Mouse (Mus musculus) thymus, postnatal 0 days (tissue): ENCODE data around the gene Tepsin. TPM values are rescaled to one million over a fixed set of nuclear protein-coding genes. Genes with fewer than 3 reads are reported as not detected.
A peak's percentile ranks its signal among the peaks of the same experiment; 100 is the strongest.

Experiments
- DNase-seq: peaks from one replicate; pipeline ENCODE4 v3.0.0-alpha.2; 2015; ENCODE audit warnings: low spot score
- polyA plus RNA-seq: library from polyadenylated mRNA; unstranded; fragments of >200 nt; fragmentation: Nextera tagmentation; extraction: Ambion mirVana; gene quantifications from 2 replicates; pipeline ENCODE4 v1.2.1, GENCODE M21; 2015

Gene Tepsin
- polyA plus RNA-seq, 1 experiment from 2014 or later: 12.3 TPM

- peak; percentile 72 for DNase-seq
These were observed 12.5 kb upstream of the Tepsin start for GRCm38 (mm10) chr11:120111033-120111432.

- no peak for DNase-seq
These were observed 12.0 kb upstream of the Tepsin start for GRCm38 (mm10) chr11:120110554-120110953.

- DNase-seq: no peak
These were observed 11.2 kb upstream of the Tepsin start for GRCm38 (mm10) chr11:120109558-120110210.

GRCm38 (mm10) chr11:120107796-120108195, 9.3 kb upstream of the Tepsin start:
- no peak for DNase-seq

GRCm38 (mm10) chr11:120107026-120107425, 8.5 kb upstream of the Tepsin start:
- no peak for DNase-seq

- DNase-seq: no peak
These were observed 5.0 kb upstream of the Tepsin start for GRCm38 (mm10) chr11:120103431-120103997.

- DNase-seq: peak; percentile 81
These were observed 2.5 kb upstream of the Tepsin start for GRCm38 (mm10) chr11:120101036-120101435.

GRCm38 (mm10) chr11:120092817-120093591, 5.5 kb downstream of the Tepsin start:
- peak; percentile 71 for DNase-seq

GRCm38 (mm10) chr11:120090661-120091060, 7.9 kb downstream of the Tepsin start:
- DNase-seq: no peak

- peak; percentile 98 for DNase-seq
These were observed 11.8 kb downstream of the Tepsin start, which contains the start of gene Cep131 for GRCm38 (mm10) chr11:120086702-120087152. TSS of gene Cep131 (minus strand) at chr11:120086827.

- no peak for DNase-seq
These were observed 12.5 kb downstream of the Tepsin start for GRCm38 (mm10) chr11:120085891-120086627.

GRCm38 (mm10) chr11:120080282-120080681, 18.2 kb downstream of the Tepsin start:
- DNase-seq: no peak

- DNase-seq: no peak
These were observed 22.3 kb downstream of the Tepsin start for GRCm38 (mm10) chr11:120076191-120076590.

GRCm38 (mm10) chr11:120072986-120073647, 25.4 kb downstream of the Tepsin start:
- no peak for DNase-seq

GRCm38 (mm10) chr11:120071731-120072320, 26.7 kb downstream of the Tepsin start:
- DNase-seq: no peak

GRCm38 (mm10) chr11:120071065-120071464, 27.5 kb downstream of the Tepsin start:
- no peak for DNase-seq

- DNase-seq: no peak
These were observed 28.1 kb downstream of the Tepsin start for GRCm38 (mm10) chr11:120070286-120070930.

- no peak for DNase-seq
These were observed 29.3 kb downstream of the Tepsin start for GRCm38 (mm10) chr11:120069261-120069660.

- DNase-seq: no peak
These were observed 30.7 kb downstream of the Tepsin start for GRCm38 (mm10) chr11:120067834-120068233.

- DNase-seq: peak; percentile 71
These were observed 33.2 kb downstream of the Tepsin start for GRCm38 (mm10) chr11:120065291-120065690.
